Mouse (Mus musculus): ENCODE data around the gene Gipc3.

GRCm38 (mm10) chr10:81358841-81359240 is 15.8 kb upstream of the Gipc3 start:
- TF ChIP-seq CTCF (IDR thresholded peaks at IDR 0.05; ENCODE audit: control insufficient read depth, insufficient read depth, insufficient replicate concordance, low read depth, low read length), result no peak
- no peak for TF ChIP-seq POLR2A (IDR thresholded peaks at IDR 0.05; ENCODE audit: control insufficient read depth, low read depth, low read length)

Measured in testis, adult 2 months (tissue).